Mouse (Mus musculus) liver, embryonic 14.5 days (tissue): ENCODE results near the gene Trim72. TPM values are rescaled to one million over a fixed set of nuclear protein-coding genes. Genes with fewer than 3 reads are reported as not detected.

Source experiments
- ATAC-seq: fragments of 200-750 bp; cut with Nextera tagmentation; 2 replicates; pipeline ENCODE4 v1.8.0; 2017; ENCODE audit warnings: moderate number of reproducible peaks, mild to moderate bottlenecking, moderate library complexity; ENCODE audit not compliant: insufficient read depth
- DNase-seq, 3 experiments: peaks; one replicate each; pipeline ENCODE4 v3.0.0-alpha.2; 2012 to 2013; ENCODE audit warnings: low read depth in 3 of 3, low spot score in 3 of 3
- H3K27ac ChIP-seq: fragments of 300-500 bp; sonication (generic); 2 replicates; pipeline ENCODE4 v1.5.1; 2014; ENCODE audit warnings: moderate library complexity, mild to moderate bottlenecking, control low read depth, inconsistent platforms
- H3K27me3 ChIP-seq: fragments of 300-500 bp; sonication (generic); 2 replicates; pipeline ENCODE4 v1.6.1; 2014; ENCODE audit warnings: mild to moderate bottlenecking, low read length, moderate library complexity; ENCODE audit not compliant: control insufficient read depth, insufficient read depth
- H3K36me3 ChIP-seq: fragments of 300-500 bp; sonication (generic); replicated peaks from 2 replicates; pipeline ENCODE4 v1.6.1; 2014; ENCODE audit warnings: low read depth; ENCODE audit not compliant: control insufficient read depth, insufficient read depth
- H3K4me1 ChIP-seq, 2 experiments: fragments of 200-500 bp in 1 of 2; fragments of 300-500 bp in 1 of 2; sonication (generic) in 1 of 2; replicated peaks; 2 replicates each; pipeline ENCODE4 v1.6.1; 2012 to 2014; ENCODE audit warnings: antibody characterized with exemption in 1 of 2, inconsistent platforms in 1 of 2, low read length in 1 of 2; ENCODE audit not compliant: control insufficient read depth in 2 of 2, insufficient read depth in 2 of 2
- H3K4me2 ChIP-seq: fragments of 300-500 bp; sonication (generic); 2 replicates; pipeline ENCODE4 v1.6.1; 2014; ENCODE audit warnings: low read depth, mild to moderate bottlenecking, control low read depth, moderate library complexity
- H3K4me3 ChIP-seq, 2 experiments: fragments of 200-500 bp in 1 of 2; fragments of 300-500 bp in 1 of 2; sonication (generic) in 1 of 2; 2 replicates each; pipeline ENCODE4 v1.5.1; 2012 to 2014; ENCODE audit warnings: low read depth in 2 of 2, low read length in 2 of 2, mild to moderate bottlenecking in 2 of 2, control low read depth in 1 of 2, inconsistent platforms in 1 of 2, moderate library complexity in 1 of 2; ENCODE audit not compliant: insufficient read depth in 1 of 2
- H3K9ac ChIP-seq: fragments of 300-500 bp; sonication (generic); replicated peaks from 2 replicates; pipeline ENCODE4 v1.6.1; 2014; ENCODE audit warnings: mild to moderate bottlenecking, control low read depth, moderate library complexity
- H3K9me3 ChIP-seq: fragments of 300-500 bp; sonication (generic); 2 replicates; pipeline ENCODE4 v1.6.1; 2016; ENCODE audit warnings: low read length, mixed read lengths; ENCODE audit not compliant: control insufficient read depth
- CTCF ChIP-seq: IDR thresholded peaks from 2 replicates; pipeline ENCODE4 v1.5.1; 2016; ENCODE audit warnings: antibody characterized with exemption, low read depth, control low read depth
- EP300 ChIP-seq: IDR thresholded peaks from 2 replicates; pipeline ENCODE4 v1.6.1; 2016; ENCODE audit warnings: antibody characterized with exemption, low read depth
- WGBS: fragments of 180-500 bp; shearing (Covaris S2); extraction: QIAGEN DNeasy Blood & Tissue Kit; methylation state at CpG from one replicate; pipeline ENCODE4 v1.1.7; 2014; ENCODE audit not compliant: insufficient replicate concordance; 5-methylcytosine and 5-hydroxymethylcytosine counted together
- polyA plus RNA-seq, 2 experiments: library from polyadenylated mRNA; depleted of rRNA in 1 of 2; stranded (reverse) in 1 of 2; unstranded in 1 of 2; fragments of >200 nt; fragmentation: Nextera tagmentation in 1 of 2; extraction: Ambion mirVana in 1 of 2; gene quantifications; 2 replicates each; pipeline versions ENCODE4 v1.2.1 to v1.2.3; 2012 to 2014

Gene Trim72
- polyA plus RNA-seq, 2 experiments = 0.03 TPM; not detected in 1

DNA sequence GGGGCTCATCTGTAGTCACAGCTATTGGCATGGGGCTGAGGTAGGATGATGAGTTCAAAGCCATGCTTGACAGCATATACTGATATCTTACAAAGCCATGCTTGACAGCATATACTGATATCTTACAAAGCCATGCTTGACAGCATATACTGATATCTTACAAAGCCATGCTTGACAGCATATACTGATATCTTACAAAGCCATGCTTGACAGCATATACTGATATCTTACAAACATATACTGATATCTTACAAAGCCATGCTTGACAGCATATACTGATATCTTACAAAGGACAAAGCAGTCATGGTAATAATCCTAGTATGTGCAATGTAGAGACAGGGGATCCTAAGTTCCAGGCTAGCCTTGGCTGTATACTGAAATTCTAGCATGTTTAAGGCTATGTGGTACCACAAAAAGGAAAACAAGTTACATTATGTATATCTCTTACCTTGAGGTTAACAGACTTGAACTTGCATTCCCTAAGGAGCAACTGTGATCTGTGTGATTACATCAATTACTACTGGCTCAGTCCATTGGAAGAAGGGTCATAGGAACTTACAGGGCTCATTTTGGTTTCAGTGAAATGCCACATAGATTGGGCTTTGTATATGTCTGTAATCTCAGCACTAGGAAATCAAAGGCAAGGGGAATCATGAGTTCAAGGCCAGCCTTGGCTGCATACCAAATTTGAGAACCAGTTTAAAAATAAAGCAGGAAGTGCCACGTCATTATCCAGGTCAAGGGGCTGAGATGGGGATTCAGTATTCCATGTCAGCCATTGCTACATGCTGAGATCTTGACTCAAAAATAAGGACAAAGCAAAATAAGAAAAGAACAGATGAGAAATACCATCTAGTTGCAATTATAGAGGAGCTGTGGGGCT, 3.4 kb upstream of the Trim72 start:
- Histone ChIP-seq H3K9ac (no peak overlapping the region), H3K4me1 (no peaks in the 10 kb centered on the region), H3K27ac (no peak overlapping the region), H3K36me3 (no peaks in the 10 kb centered on the region), H3K9me3 (no peaks in the 10 kb centered on the region), H3K4me3 (no peak overlapping the region), H3K27me3 (no peaks in the 10 kb centered on the region), H3K4me2 (no peak overlapping the region)
- DNase-seq = no peak
- 48% methylated on average over 1 of the region's 1 CpGs for WGBS
- no peak for TF ChIP-seq CTCF
- TF ChIP-seq EP300 = no peak
- ATAC-seq = no peak

DNA sequence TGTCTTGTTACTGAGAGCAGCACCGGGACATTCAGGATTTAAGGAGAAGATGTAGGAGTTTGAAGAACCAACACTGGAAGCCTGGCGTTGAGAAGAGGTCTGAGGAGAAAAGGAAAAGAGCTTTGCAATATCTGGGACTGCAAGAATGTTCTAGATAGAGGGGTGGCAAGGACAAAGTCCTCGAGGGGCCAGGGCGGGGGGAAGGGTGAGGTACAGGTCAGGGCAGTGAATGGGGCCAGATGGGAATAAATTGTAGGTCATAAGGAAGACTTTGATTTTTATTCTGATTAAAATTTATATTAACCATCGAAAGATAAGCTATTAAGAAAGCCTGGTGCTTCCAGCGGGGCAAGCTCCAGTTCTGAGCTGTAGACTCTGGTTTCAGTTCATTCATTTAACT, 651 bp upstream of the Trim72 start:
- no peaks in the 10 kb centered on the region for H3K36me3 ChIP-seq
- H3K4me3 ChIP-seq = no peak overlapping the region
- DNase-seq (no peak), ATAC-seq (no peak)
- H3K4me2 ChIP-seq = no peak overlapping the region
- H3K9ac ChIP-seq = no peak overlapping the region
- H3K27ac ChIP-seq = no peak overlapping the region
- no peaks in the 10 kb centered on the region for H3K4me1 ChIP-seq
- TF ChIP-seq CTCF = no peak
- TF ChIP-seq EP300 = no peak
- H3K27me3 ChIP-seq = no peaks in the 10 kb centered on the region
- no peaks in the 10 kb centered on the region for H3K9me3 ChIP-seq
- 58% methylated on average over 6 of the region's 6 CpGs for WGBS

DNA sequence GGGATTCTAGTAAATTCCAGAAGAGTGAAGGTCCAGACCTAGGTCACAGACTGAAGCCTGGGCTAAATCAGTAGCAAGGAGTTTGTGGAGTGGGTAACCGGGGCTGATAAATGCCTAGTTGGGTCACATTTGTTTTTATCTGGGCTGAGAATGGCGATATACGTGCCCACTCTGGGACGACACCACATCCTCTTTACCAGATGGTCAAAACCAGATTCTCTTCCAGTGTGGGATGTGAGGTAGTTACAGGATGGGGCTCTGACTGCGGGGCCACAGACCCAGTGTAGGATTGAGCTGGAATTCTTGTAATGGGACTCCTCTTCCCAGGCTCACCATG, 369 bp downstream of the Trim72 start:
- no peaks in the 10 kb centered on the region for H3K4me1 ChIP-seq
- 26% methylated on average over 5 of the region's 5 CpGs for WGBS
- ATAC-seq (no peak), DNase-seq (no peak)
- no peak overlapping the region for H3K4me3 ChIP-seq
- TF ChIP-seq EP300 = no peak
- TF ChIP-seq CTCF = no peak
- H3K27ac ChIP-seq = no peak overlapping the region
- H3K36me3 ChIP-seq = no peaks in the 10 kb centered on the region
- H3K9ac ChIP-seq = no peak overlapping the region
- H3K4me2 ChIP-seq = no peak overlapping the region
- no peaks in the 10 kb centered on the region for H3K27me3 ChIP-seq
- no peaks in the 10 kb centered on the region for H3K9me3 ChIP-seq

DNA sequence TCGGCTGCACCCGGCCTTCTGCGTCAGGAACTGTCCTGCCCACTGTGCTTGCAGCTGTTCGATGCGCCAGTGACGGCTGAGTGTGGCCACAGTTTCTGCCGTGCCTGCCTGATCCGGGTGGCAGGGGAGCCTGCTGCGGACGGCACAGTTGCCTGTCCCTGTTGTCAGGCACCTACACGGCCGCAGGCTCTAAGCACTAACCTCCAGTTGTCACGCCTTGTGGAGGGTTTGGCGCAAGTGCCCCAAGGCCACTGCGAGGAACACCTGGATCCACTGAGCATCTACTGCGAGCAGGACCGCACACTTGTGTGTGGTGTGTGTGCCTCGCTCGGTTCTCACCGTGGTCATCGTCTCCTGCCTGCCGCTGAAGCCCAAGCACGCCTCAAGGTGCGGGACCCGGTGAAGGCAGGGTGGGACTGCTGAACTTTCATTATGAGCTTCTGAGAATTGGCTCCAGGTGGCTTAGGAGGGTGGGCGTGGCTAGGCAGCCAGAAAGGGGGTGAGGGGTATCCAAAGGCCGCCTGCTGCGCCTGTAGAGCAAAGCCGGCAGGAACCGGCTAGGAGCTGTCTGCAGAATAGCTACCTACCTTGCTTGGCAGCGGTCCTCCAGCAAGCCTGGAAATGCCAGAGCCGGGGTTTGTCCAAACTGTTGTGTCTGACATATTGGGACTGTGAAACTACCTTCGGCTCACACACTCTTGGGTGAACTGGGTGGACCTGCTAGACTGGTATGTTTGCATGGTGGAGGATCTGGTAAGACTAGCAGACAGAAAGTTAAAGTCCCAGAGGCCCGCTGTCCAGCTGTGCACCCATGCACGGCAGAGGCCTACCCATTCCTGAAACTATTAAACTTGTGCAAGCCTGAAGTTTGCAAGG, 976 bp downstream of the Trim72 start:
- WGBS = 54% methylated on average over 35 of the region's 35 CpGs
- H3K27me3 ChIP-seq = no peaks in the 10 kb centered on the region
- DNase-seq (no peak), ATAC-seq (no peak)
- H3K27ac ChIP-seq = no peak overlapping the region
- H3K4me1 ChIP-seq = no peaks in the 10 kb centered on the region
- no peaks in the 10 kb centered on the region for H3K9me3 ChIP-seq
- TF ChIP-seq CTCF (no peak), EP300 (no peak)
- H3K4me2 ChIP-seq = no peak overlapping the region
- no peak overlapping the region for H3K9ac ChIP-seq
- no peak overlapping the region for H3K4me3 ChIP-seq
- H3K36me3 ChIP-seq = no peaks in the 10 kb centered on the region

DNA sequence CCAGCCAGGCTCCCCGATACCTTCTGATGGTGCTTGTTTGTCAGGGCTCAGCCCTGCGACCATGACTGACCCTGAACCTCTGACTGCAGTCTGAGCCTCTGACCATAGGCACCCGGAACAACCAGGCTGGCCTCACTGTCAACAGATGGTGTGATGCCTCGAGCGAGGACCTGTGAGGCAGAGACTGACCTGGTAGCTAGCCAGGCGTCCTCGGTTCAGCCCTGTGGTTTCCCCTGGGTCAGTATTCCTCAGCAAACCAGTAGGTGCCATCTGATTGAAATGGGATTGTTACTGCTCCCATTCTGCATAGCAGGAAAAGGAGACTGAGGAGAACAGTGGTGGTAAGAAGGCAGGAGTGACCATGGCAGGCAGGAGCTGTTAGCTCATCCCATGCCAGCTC, 2.4 kb downstream of the Trim72 start:
- no peaks in the 10 kb centered on the region for H3K27me3 ChIP-seq
- H3K27ac ChIP-seq = no peak overlapping the region
- H3K9ac ChIP-seq = no peak overlapping the region
- no peak for ATAC-seq
- no peak for DNase-seq
- TF ChIP-seq EP300 = no peak
- no peak for TF ChIP-seq CTCF
- H3K4me3 ChIP-seq = no peak overlapping the region
- H3K36me3 ChIP-seq = no peaks in the 10 kb centered on the region
- 54% methylated on average over 7 of the region's 7 CpGs for WGBS
- no peaks in the 10 kb centered on the region for H3K9me3 ChIP-seq
- H3K4me1 ChIP-seq = no peaks in the 10 kb centered on the region
- H3K4me2 ChIP-seq = no peak overlapping the region
